Mouse (Mus musculus) B cell, adult 62 days (primary cell): ENCODE measurements around the gene Rgs8. TPM values are rescaled to one million over a fixed set of nuclear protein-coding genes. Genes with fewer than 3 reads are reported as not detected.

Source experiments
- total RNA-seq: library from RNA; stranded (reverse); gene quantifications from 4 replicates; pipeline ENCODE4 v1.2.4, GENCODE M21; 2023

The Rgs8 gene
- total RNA-seq: not detected in 4 replicates

DNA sequence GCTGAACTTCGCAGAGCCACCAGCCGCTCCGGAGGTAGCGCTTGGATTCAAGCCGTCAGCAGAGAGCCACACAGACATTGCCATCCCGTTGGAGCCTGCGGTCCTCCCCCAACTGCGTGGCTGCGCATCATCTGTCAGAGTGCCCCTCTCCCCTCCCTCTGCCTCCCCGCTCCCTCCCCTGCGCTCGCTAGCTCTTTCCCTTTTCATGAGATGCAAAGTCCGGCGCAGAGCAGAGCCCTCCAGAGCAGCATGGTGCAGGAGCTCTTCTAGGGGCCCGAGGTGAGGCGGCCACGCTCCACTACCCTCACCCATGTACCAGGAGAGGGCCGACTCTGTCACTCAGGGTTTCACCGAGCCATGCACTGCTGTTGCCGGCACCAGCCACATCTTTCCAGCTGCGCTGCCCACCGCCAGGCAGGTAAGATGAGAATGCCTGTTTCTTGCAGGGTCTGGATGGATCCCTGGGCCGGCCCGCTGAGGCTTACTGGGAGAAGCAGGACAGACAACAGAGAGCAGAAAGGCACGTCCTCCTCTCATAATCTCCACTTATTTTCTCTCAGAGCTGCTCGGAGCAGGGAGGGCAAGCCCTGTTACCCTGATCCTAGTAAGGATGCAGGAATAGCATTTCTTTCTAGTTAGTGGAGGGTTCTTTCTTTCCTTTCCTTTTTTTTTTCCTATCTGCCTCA is at the start of gene Rgs8:
Rgs8 (plus strand) TSS at position 88 of the 686 bp plus-strand sequence.

DNA sequence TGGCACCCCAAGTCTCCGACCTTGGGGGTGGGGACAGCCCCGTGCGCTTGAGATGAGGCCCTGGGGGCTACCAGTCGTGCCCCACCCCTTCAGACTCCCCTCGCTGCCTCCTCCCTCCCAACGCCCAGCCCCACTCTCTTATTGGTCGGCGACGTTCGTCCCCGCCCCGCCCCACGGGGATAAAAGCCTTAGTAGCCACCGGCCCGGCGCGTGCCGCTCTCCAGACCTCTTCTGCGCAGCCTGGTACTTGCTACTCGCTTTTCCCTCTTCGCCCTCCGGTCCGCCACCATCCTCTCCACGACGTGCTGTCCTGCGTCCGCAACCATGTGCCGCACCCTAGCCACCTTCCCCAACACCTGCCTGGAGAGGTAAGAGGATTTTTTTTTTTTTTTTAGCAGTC is 87.3 kb downstream of the Rgs8 start, which contains the start of gene Rgs16:
Rgs16 (plus strand) TSS at position 205 of the 400 bp plus-strand sequence.

DNA sequence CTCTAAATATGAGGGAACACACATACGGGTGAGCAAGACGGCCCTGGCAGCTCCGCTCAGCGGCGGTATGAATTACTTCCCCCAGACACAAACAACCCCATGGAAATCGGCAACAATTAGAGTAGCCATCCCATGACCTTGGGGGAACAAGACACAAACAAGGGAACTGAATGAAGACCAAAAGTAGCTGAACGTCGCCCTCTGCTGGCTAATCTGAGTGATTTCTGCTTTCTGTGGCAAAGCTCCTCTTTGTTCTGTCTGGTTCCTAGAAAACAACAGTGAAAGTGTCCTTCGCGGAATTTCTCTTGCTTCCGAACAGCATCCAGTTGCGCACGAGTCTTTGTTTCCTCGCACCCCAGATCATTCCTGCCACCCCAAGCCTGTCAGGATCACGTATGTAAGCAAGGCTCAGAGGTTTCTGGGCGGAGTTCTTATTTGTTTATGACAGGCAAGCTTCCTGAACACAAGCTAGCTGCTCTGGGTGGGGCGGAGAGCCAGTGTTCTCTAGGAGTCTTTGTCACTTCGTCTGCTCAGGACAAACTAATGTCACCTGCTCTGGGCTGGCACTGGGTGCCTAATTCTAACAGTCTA is 96.5 kb downstream of the Rgs8 start, which contains the start of gene Rnasel:
Rnasel (plus strand) TSS at position 216 of the 591 bp plus-strand sequence.

Other genes with a start within 250 kb of the Rgs8 start
- gene Shcbp1l, start 227.9 kb upstream of the Rgs8 start, total RNA-seq: 1.9 to 3.7 TPM (median 2.2 TPM) in 4 replicates
- gene Dhx9, start 165.4 kb upstream of the Rgs8 start, total RNA-seq: 380 to 389 TPM (median 388 TPM) in 4 replicates
- 0.34 to 0.94 TPM (median 0.53 TPM) in 4 replicates for gene Npl, start 103.0 kb upstream of the Rgs8 start, total RNA-seq
- 5.3 to 8.2 TPM (median 6.5 TPM) in 4 replicates for gene Rgs16, start 87.3 kb downstream of the Rgs8 start, total RNA-seq
- gene Rnasel, start 96.4 kb downstream of the Rgs8 start, total RNA-seq: 12.6 to 15.4 TPM (median 13.2 TPM) in 4 replicates
- not detected in 4 replicates for gene Rgsl1, start 191.1 kb downstream of the Rgs8 start, total RNA-seq
- gene Teddm1b, start 221.3 kb downstream of the Rgs8 start, total RNA-seq: not detected in 4 replicates
- not detected in 4 replicates for gene Teddm1a, start 238.7 kb downstream of the Rgs8 start, total RNA-seq
- gene Glul, start 246.9 kb downstream of the Rgs8 start, total RNA-seq: 99.7 to 126 TPM (median 124 TPM) in 4 replicates
- gene Teddm2, start 247.2 kb downstream of the Rgs8 start, total RNA-seq: 0.24 to 1.2 TPM (median 0.66 TPM) in 4 replicates